Mouse (Mus musculus) forebrain, embryonic 16.5 days (tissue): ENCODE measurements at regions not wholly inside any gene's neighbourhood (a gene's known extent, or its start where the extent isn't known, plus 50 kb on each side); places are given as distances from the start of the nearest gene placed in this dataset.

Experiments
- ATAC-seq: fragments of 200-750 bp; cut with Nextera tagmentation; 2 replicates; pipeline ENCODE4 v1.8.0; 2017; ENCODE audit warnings: mild to moderate bottlenecking, moderate library complexity
- H3K27ac ChIP-seq: fragments of 300-500 bp; sonication (generic); 2 replicates; pipeline ENCODE4 v1.5.1; 2014; ENCODE audit warnings: low read length, control low read depth
- H3K27me3 ChIP-seq: fragments of 300-500 bp; sonication (generic); replicated peaks from 2 replicates; pipeline ENCODE4 v1.6.1; 2014; ENCODE audit warnings: low read length; ENCODE audit not compliant: control insufficient read depth, insufficient read depth
- H3K36me3 ChIP-seq: fragments of 300-500 bp; sonication (generic); 2 replicates; pipeline ENCODE4 v1.6.1; 2014; ENCODE audit not compliant: control insufficient read depth, insufficient read depth
- H3K4me1 ChIP-seq: fragments of 300-500 bp; sonication (generic); replicated peaks from 2 replicates; pipeline ENCODE4 v1.6.1; 2014; ENCODE audit warnings: low read length; ENCODE audit not compliant: control insufficient read depth, insufficient read depth
- H3K4me2 ChIP-seq: fragments of 300-500 bp; sonication (generic); 2 replicates; pipeline ENCODE4 v1.6.1; 2014; ENCODE audit warnings: mild to moderate bottlenecking, low read length, control low read depth
- H3K4me3 ChIP-seq: fragments of 300-500 bp; sonication (generic); replicated peaks from 2 replicates; pipeline ENCODE4 v1.5.1; 2014; ENCODE audit warnings: mild to moderate bottlenecking, low read length, control low read depth
- H3K9ac ChIP-seq: fragments of 300-500 bp; sonication (generic); replicated peaks from 2 replicates; pipeline ENCODE4 v1.6.1; 2014; ENCODE audit warnings: low read depth, low read length, control low read depth
- H3K9me3 ChIP-seq: fragments of 300-500 bp; sonication (generic); 2 replicates; pipeline ENCODE4 v1.6.1; 2016; ENCODE audit warnings: low read length; ENCODE audit not compliant: control insufficient read depth
- WGBS: fragments of 180-500 bp; shearing (Covaris S2); extraction: QIAGEN DNeasy Blood & Tissue Kit; methylation state at CpG from one replicate; pipeline ENCODE4 v1.1.7; 2014; 5-methylcytosine and 5-hydroxymethylcytosine counted together

DNA sequence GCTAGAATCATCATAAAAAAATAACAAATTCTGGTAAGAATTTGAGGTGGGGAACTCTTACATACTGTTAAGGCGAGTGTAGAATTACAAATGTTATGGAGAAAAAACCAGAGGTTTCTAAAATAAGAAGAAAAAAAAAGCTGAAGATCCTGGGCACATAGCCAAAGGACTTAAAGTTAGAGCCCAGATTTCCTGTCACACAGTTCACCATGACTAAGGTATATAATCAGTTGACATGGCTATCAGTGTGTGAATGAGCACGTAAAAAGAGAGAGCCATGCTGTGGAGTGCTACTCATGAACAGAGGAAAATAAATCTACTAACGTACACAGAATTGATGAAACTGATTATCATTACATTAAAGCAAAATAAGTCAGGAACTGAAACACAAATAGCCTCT is 715.1 kb downstream of the Pdcd6ip start:
- Histone ChIP-seq H3K27me3 (no peaks in the 10 kb centered on the region), H3K4me1 (no peaks in the 10 kb centered on the region), H3K9ac (no peak overlapping the region), H3K9me3 (no peaks in the 10 kb centered on the region), H3K36me3 (no peaks in the 10 kb centered on the region), H3K4me2 (no peak overlapping the region), H3K4me3 (no peak overlapping the region), H3K27ac (no peak overlapping the region)
- 61% methylated on average over 3 of the region's 3 CpGs for WGBS
- no peak for ATAC-seq

GRCm38 (mm10) chr9:112983353-112983752 is 724.7 kb downstream of the Pdcd6ip start:
- Histone ChIP-seq H3K4me1 (no peaks in the 10 kb centered on the region), H3K4me3 (no peak overlapping the region), H3K27ac (no peak overlapping the region), H3K27me3 (no peaks in the 10 kb centered on the region), H3K9ac (no peak overlapping the region), H3K4me2 (no peak overlapping the region), H3K36me3 (no peaks in the 10 kb centered on the region), H3K9me3 (no peaks in the 10 kb centered on the region)
- WGBS, result 92% methylated on average over 6 of the region's 6 CpGs
- ATAC-seq, result no peak

DNA sequence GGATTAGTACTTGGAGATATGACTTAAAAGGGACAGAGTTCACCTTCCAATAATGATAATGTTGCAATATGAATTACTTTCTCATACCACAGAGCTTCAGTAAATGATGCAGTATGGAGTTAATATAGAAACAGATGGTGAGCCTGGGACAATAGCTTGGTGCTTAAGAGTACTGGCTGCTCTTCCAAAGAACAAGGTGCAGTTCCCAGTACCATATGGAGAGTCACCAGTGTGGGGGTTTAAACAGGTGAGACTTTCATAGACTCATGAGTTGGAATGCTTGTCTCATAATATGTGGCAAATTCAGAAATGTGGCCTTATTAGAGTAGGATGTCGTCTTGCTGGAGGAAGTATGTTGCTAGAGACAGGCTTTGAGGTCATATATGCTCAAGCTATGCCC is 715.8 kb upstream of the Arpp21 start:
- Histone ChIP-seq H3K27ac (no peak overlapping the region), H3K4me1 (no peaks in the 10 kb centered on the region), H3K4me2 (no peak overlapping the region), H3K9me3 (no peaks in the 10 kb centered on the region), H3K36me3 (no peaks in the 10 kb centered on the region), H3K4me3 (no peak overlapping the region), H3K27me3 (no peaks in the 10 kb centered on the region), H3K9ac (no peak overlapping the region)
- WGBS, result 85% methylated on average over 1 of the region's 1 CpGs
- ATAC-seq, result no peak

GRCm38 (mm10) chr9:112950056-112950455 is 714.3 kb upstream of the Arpp21 start:
- Histone ChIP-seq H3K27ac (no peak overlapping the region), H3K4me3 (no peak overlapping the region), H3K4me2 (no peak overlapping the region), H3K4me1 (no peaks in the 10 kb centered on the region), H3K27me3 (no peaks in the 10 kb centered on the region), H3K9me3 (no peaks in the 10 kb centered on the region), H3K36me3 (no peaks in the 10 kb centered on the region), H3K9ac (no peak overlapping the region)
- ATAC-seq, result no peak
- WGBS, result 75% methylated on average over 2 of the region's 2 CpGs

DNA sequence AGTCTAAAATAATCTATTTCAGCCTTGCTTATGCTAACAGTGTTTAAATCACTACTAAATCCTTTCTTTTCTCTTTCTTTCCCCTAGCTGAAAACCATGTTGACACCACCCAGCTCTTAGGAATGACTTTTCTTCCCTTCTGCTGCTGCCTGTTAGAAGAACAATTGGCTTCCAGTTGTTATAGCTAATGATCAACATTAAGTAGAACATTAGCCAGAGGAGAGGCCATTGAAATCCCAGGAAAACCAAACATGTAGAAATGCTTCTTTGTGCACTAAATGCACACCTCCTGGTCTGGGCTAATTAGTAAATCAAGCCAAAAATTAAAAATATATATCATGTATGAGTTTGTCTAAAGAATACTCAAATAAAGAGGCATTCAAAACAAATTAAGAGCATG is 703.0 kb upstream of the Arpp21 start:
- H3K4me3 ChIP-seq, result no peak overlapping the region
- H3K27ac ChIP-seq, result no peak overlapping the region
- H3K4me1 ChIP-seq, result no peaks in the 10 kb centered on the region
- no peak overlapping the region for H3K9ac ChIP-seq
- H3K4me2 ChIP-seq, result no peak overlapping the region
- H3K36me3 ChIP-seq, result no peaks in the 10 kb centered on the region
- H3K27me3 ChIP-seq, result no peaks in the 10 kb centered on the region
- H3K9me3 ChIP-seq, result no peaks in the 10 kb centered on the region
- ATAC-seq, result no peak

DNA sequence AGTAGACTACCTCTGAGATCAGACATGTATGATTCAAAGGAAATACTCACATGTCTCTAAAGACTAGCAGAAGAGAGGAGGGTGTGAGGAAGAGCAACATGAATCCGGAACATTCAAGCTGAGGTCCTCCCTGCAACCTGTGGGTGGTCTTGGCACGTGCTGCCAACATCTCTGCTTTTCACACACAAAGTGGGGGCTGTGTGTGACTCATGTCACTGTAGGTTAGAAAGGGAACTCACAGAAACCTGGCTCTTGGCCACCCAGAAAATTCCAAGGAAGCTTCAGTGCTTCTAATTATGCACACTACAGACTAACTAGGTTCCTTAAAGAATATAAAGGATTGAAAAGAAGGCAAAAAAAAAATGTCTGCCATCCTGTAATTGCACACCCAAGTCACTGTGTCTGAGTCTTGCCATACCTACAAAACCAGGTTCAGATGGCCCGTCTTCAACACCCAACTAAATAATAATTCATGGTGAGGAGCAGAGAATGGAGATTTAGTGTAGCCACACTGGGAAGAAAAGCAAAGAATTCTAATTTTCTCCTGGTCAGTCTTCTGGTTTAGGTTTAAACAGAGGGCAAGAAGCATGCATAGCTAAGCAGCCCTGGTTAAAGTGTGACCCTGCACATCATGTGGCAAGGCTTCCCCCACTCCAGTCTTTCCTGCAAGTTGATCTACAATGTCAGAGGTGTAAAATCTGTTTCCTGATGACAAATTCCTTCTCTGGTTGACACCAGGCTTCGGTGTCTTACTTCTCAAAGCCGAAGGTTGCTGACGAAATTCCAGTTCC is 673.8 kb upstream of the Arpp21 start:
- no peak overlapping the region for H3K9ac ChIP-seq
- no peaks in the 10 kb centered on the region for H3K4me1 ChIP-seq
- no peaks in the 10 kb centered on the region for H3K9me3 ChIP-seq
- no peak overlapping the region for H3K4me3 ChIP-seq
- H3K27me3 ChIP-seq, result no peaks in the 10 kb centered on the region
- no peak for ATAC-seq
- no peaks in the 10 kb centered on the region for H3K36me3 ChIP-seq
- 74% methylated on average over 6 of the region's 6 CpGs for WGBS
- H3K4me2 ChIP-seq, result no peak overlapping the region
- no peak overlapping the region for H3K27ac ChIP-seq

GRCm38 (mm10) chr9:112905955-112906354 is 670.2 kb upstream of the Arpp21 start:
- H3K4me3 ChIP-seq, result no peak overlapping the region
- no peaks in the 10 kb centered on the region for H3K9me3 ChIP-seq
- ATAC-seq, result no peak
- no peaks in the 10 kb centered on the region for H3K27me3 ChIP-seq
- 75% methylated on average over 6 of the region's 6 CpGs for WGBS
- no peak overlapping the region for H3K27ac ChIP-seq
- H3K4me1 ChIP-seq, result no peaks in the 10 kb centered on the region
- no peak overlapping the region for H3K9ac ChIP-seq
- no peak overlapping the region for H3K4me2 ChIP-seq
- no peaks in the 10 kb centered on the region for H3K36me3 ChIP-seq

GRCm38 (mm10) chr9:112864921-112865320 is 629.2 kb upstream of the Arpp21 start:
- ATAC-seq, result no peak
- no peak overlapping the region for H3K27ac ChIP-seq
- no peaks in the 10 kb centered on the region for H3K36me3 ChIP-seq
- H3K4me1 ChIP-seq, result peaks cover 4% of the 10 kb centered on the region
- H3K9me3 ChIP-seq, result no peaks in the 10 kb centered on the region
- H3K27me3 ChIP-seq, result no peaks in the 10 kb centered on the region
- H3K4me3 ChIP-seq, result no peak overlapping the region
- H3K9ac ChIP-seq, result no peak overlapping the region
- no peak overlapping the region for H3K4me2 ChIP-seq
- 77% methylated on average over 1 of the region's 1 CpGs for WGBS

- no peaks in the 10 kb centered on the region for H3K9me3 ChIP-seq
- no peak for ATAC-seq
- peaks cover 4% of the 10 kb centered on the region for H3K4me1 ChIP-seq
- H3K27ac ChIP-seq, result no peak overlapping the region
- 69% methylated on average over 8 of the region's 8 CpGs for WGBS
- H3K36me3 ChIP-seq, result no peaks in the 10 kb centered on the region
- no peaks in the 10 kb centered on the region for H3K27me3 ChIP-seq
- no peak overlapping the region for H3K4me3 ChIP-seq
- H3K4me2 ChIP-seq, result no peak overlapping the region
- H3K9ac ChIP-seq, result no peak overlapping the region
These were observed 625.4 kb upstream of the Arpp21 start for GRCm38 (mm10) chr9:112861136-112861535.
